Mouse (Mus musculus): ENCODE data around the gene Otud1. TPM values are rescaled to one million over a fixed set of nuclear protein-coding genes. Genes with fewer than 3 reads are reported as not detected.

The Otud1 gene
- polyA plus RNA-seq, 1 experiment from 2014 or later, result 1.5 TPM

GRCm38 (mm10) chr2:19664555-19665475 is 7.3 kb downstream of the Otud1 start:
- H3K4me2 ChIP-seq (ENCODE audit: low read length), result no peak overlapping the region
- H3K4me1 ChIP-seq (ENCODE audit: control insufficient read depth, insufficient read depth, low read depth, low read length), result peaks cover 3% of the 10 kb centered on the region; the same call in 1 of the 2 replicates
- no peak for ATAC-seq
- 44% methylated on average over 7 of the region's 7 CpGs for WGBS
- no peaks in the 10 kb centered on the region for H3K27me3 ChIP-seq (replicated peaks; ENCODE audit: control insufficient read depth, insufficient read depth, low read length)
- no peaks in the 10 kb centered on the region for H3K9me3 ChIP-seq (ENCODE audit: control insufficient read depth, low read length)
- no peak overlapping the region for H3K9ac ChIP-seq (ENCODE audit: low read depth, low read length)
- no peak overlapping the region for H3K4me3 ChIP-seq (ENCODE audit: low read length)
- no peak overlapping the region for H3K27ac ChIP-seq (ENCODE audit: low read depth, low read length)
- no peaks in the 10 kb centered on the region for H3K36me3 ChIP-seq (ENCODE audit: control insufficient read depth, insufficient read depth, low read length)

- ATAC-seq, result no peak
- Histone ChIP-seq H3K4me2 (ENCODE audit: low read length) (no peak overlapping the region), H3K27ac (ENCODE audit: low read depth, low read length) (no peak overlapping the region), H3K9me3 (ENCODE audit: control insufficient read depth, low read length) (no peaks in the 10 kb centered on the region), H3K4me3 (ENCODE audit: low read length) (no peak overlapping the region), H3K4me1 (ENCODE audit: control insufficient read depth, insufficient read depth, low read depth, low read length) (no peaks in the 10 kb centered on the region; the same call in 1 of the 2 replicates), H3K27me3 (replicated peaks; ENCODE audit: control insufficient read depth, insufficient read depth, low read length) (no peaks in the 10 kb centered on the region), H3K36me3 (ENCODE audit: control insufficient read depth, insufficient read depth, low read length) (no peaks in the 10 kb centered on the region), H3K9ac (ENCODE audit: low read depth, low read length) (no peak overlapping the region)
- WGBS, result 56% methylated on average over 3 of the region's 3 CpGs
Measured at GRCm38 (mm10) chr2:19665841-19666240, 8.3 kb downstream of the Otud1 start.

GRCm38 (mm10) chr2:19670851-19671688 is 13.5 kb downstream of the Otud1 start:
- 79% methylated on average over 13 of the region's 13 CpGs for WGBS
- no peaks in the 10 kb centered on the region for H3K9me3 ChIP-seq (ENCODE audit: control insufficient read depth, low read length)
- H3K9ac ChIP-seq (ENCODE audit: low read depth, low read length), result no peak overlapping the region
- no peak overlapping the region for H3K27ac ChIP-seq (ENCODE audit: low read depth, low read length)
- ATAC-seq, result no peak
- no peaks in the 10 kb centered on the region for H3K27me3 ChIP-seq (replicated peaks; ENCODE audit: control insufficient read depth, insufficient read depth, low read length)
- H3K4me3 ChIP-seq (ENCODE audit: low read length), result no peak overlapping the region
- no peak overlapping the region for H3K4me2 ChIP-seq (ENCODE audit: low read length)
- no peaks in the 10 kb centered on the region for H3K36me3 ChIP-seq (ENCODE audit: control insufficient read depth, insufficient read depth, low read length)
- no peaks in the 10 kb centered on the region for H3K4me1 ChIP-seq (ENCODE audit: control insufficient read depth, insufficient read depth, low read depth, low read length)

- no peak overlapping the region for H3K4me3 ChIP-seq (ENCODE audit: low read length)
- H3K9ac ChIP-seq (ENCODE audit: low read depth, low read length), result no peak overlapping the region
- no peaks in the 10 kb centered on the region for H3K9me3 ChIP-seq (ENCODE audit: control insufficient read depth, low read length)
- no peak overlapping the region for H3K27ac ChIP-seq (ENCODE audit: low read depth, low read length)
- no peaks in the 10 kb centered on the region for H3K36me3 ChIP-seq (ENCODE audit: control insufficient read depth, insufficient read depth, low read length)
- ATAC-seq, result no peak
- no peaks in the 10 kb centered on the region for H3K27me3 ChIP-seq (replicated peaks; ENCODE audit: control insufficient read depth, insufficient read depth, low read length)
- H3K4me2 ChIP-seq (ENCODE audit: low read length), result no peak overlapping the region
- 49% methylated on average over 3 of the region's 3 CpGs for WGBS
- H3K4me1 ChIP-seq (ENCODE audit: control insufficient read depth, insufficient read depth, low read depth, low read length), result no peaks in the 10 kb centered on the region
Measured at GRCm38 (mm10) chr2:19682997-19683396, 25.4 kb downstream of the Otud1 start.

GRCm38 (mm10) chr2:19685489-19686147 is 28.1 kb downstream of the Otud1 start:
- Histone ChIP-seq H3K4me1 (ENCODE audit: control insufficient read depth, insufficient read depth, low read depth, low read length) (no peaks in the 10 kb centered on the region), H3K9me3 (ENCODE audit: control insufficient read depth, low read length) (no peaks in the 10 kb centered on the region), H3K9ac (ENCODE audit: low read depth, low read length) (no peak overlapping the region), H3K36me3 (ENCODE audit: control insufficient read depth, insufficient read depth, low read length) (no peaks in the 10 kb centered on the region), H3K4me2 (ENCODE audit: low read length) (no peak overlapping the region), H3K4me3 (ENCODE audit: low read length) (no peak overlapping the region), H3K27ac (ENCODE audit: low read depth, low read length) (no peak overlapping the region), H3K27me3 (replicated peaks; ENCODE audit: control insufficient read depth, insufficient read depth, low read length) (no peaks in the 10 kb centered on the region)
- ATAC-seq, result no peak
- WGBS, result 61% methylated on average over 14 of the region's 14 CpGs

GRCm38 (mm10) chr2:19690094-19690493 is 32.5 kb downstream of the Otud1 start:
- no peak overlapping the region for H3K4me2 ChIP-seq (ENCODE audit: low read length)
- H3K9ac ChIP-seq (ENCODE audit: low read depth, low read length), result no peak overlapping the region
- no peak overlapping the region for H3K4me3 ChIP-seq (ENCODE audit: low read length)
- H3K9me3 ChIP-seq (ENCODE audit: control insufficient read depth, low read length), result no peaks in the 10 kb centered on the region
- H3K36me3 ChIP-seq (ENCODE audit: control insufficient read depth, insufficient read depth, low read length), result no peaks in the 10 kb centered on the region
- no peaks in the 10 kb centered on the region for H3K27me3 ChIP-seq (replicated peaks; ENCODE audit: control insufficient read depth, insufficient read depth, low read length)
- ATAC-seq, result no peak
- 83% methylated on average over 14 of the region's 14 CpGs for WGBS
- no peaks in the 10 kb centered on the region for H3K4me1 ChIP-seq (ENCODE audit: control insufficient read depth, insufficient read depth, low read depth, low read length)
- no peak overlapping the region for H3K27ac ChIP-seq (ENCODE audit: low read depth, low read length)

- Histone ChIP-seq H3K27ac (ENCODE audit: low read depth, low read length) (no peak overlapping the region), H3K27me3 (replicated peaks; ENCODE audit: control insufficient read depth, insufficient read depth, low read length) (no peaks in the 10 kb centered on the region), H3K4me1 (ENCODE audit: control insufficient read depth, insufficient read depth, low read depth, low read length) (no peaks in the 10 kb centered on the region), H3K4me2 (ENCODE audit: low read length) (no peak overlapping the region), H3K36me3 (ENCODE audit: control insufficient read depth, insufficient read depth, low read length) (no peaks in the 10 kb centered on the region), H3K4me3 (ENCODE audit: low read length) (no peak overlapping the region), H3K9me3 (ENCODE audit: control insufficient read depth, low read length) (no peaks in the 10 kb centered on the region), H3K9ac (ENCODE audit: low read depth, low read length) (no peak overlapping the region)
- ATAC-seq, result no peak
- 88% methylated on average over 4 of the region's 4 CpGs for WGBS
Measured at GRCm38 (mm10) chr2:19699573-19700295, 42.2 kb downstream of the Otud1 start.

GRCm38 (mm10) chr2:19701386-19701785 is 43.8 kb downstream of the Otud1 start:
- Histone ChIP-seq H3K36me3 (ENCODE audit: control insufficient read depth, insufficient read depth, low read length) (no peaks in the 10 kb centered on the region), H3K9me3 (ENCODE audit: control insufficient read depth, low read length) (no peaks in the 10 kb centered on the region), H3K27me3 (replicated peaks; ENCODE audit: control insufficient read depth, insufficient read depth, low read length) (no peaks in the 10 kb centered on the region), H3K4me1 (ENCODE audit: control insufficient read depth, insufficient read depth, low read depth, low read length) (no peaks in the 10 kb centered on the region), H3K4me2 (ENCODE audit: low read length) (no peak overlapping the region), H3K27ac (ENCODE audit: low read depth, low read length) (no peak overlapping the region), H3K4me3 (ENCODE audit: low read length) (no peak overlapping the region), H3K9ac (ENCODE audit: low read depth, low read length) (no peak overlapping the region)
- ATAC-seq, result no peak
- 95% methylated on average over 3 of the region's 3 CpGs for WGBS
